Mouse (Mus musculus): ENCODE measurements around the gene B3gnt3.

- TF ChIP-seq FLI1 (IDR thresholded peaks at IDR 0.05; ENCODE audit: low read length) = no peak
- TF ChIP-seq GATA1 (IDR thresholded peaks at IDR 0.05; ENCODE audit: borderline replicate concordance, low read length) = no peak
Observed at GRCm38 (mm10) chr8:71702923-71703322, 1.3 kb upstream of the B3gnt3 start.

Measured in megakaryocyte, embryonic 14.5 days (primary cell).